Mouse (Mus musculus) forelimb bud, embryonic 11.5 days (tissue): ENCODE data around the gene Larp7.
A peak's percentile ranks its signal among the peaks of the same experiment; 100 is the strongest.

Experiments used
- DNase-seq: peaks from one replicate; pipeline ENCODE4 v3.0.0-alpha.2; 2012; ENCODE audit warnings: low read depth, low spot score

The Larp7 gene

GRCm38 (mm10) chr3:127552973-127553719 lies at the start of gene Larp7, which contains the start of gene Zgrf1:
Larp7 (minus strand) TSS chr3:127553349.
Zgrf1 (plus strand) TSS chr3:127553489.
- peak; percentile 99 for DNase-seq

GRCm38 (mm10) chr3:127597136-127597535 lies 44.0 kb upstream of the Larp7 start:
- DNase-seq = no peak

- DNase-seq = peak; percentile 40
Measured at GRCm38 (mm10) chr3:127572557-127572956, 19.4 kb upstream of the Larp7 start.

GRCm38 (mm10) chr3:127565129-127565528 lies 12.0 kb upstream of the Larp7 start:
- no peak for DNase-seq

GRCm38 (mm10) chr3:127562974-127563373 lies 9.8 kb upstream of the Larp7 start:
- no peak for DNase-seq

GRCm38 (mm10) chr3:127558201-127558600 lies 5.1 kb upstream of the Larp7 start:
- DNase-seq = no peak

GRCm38 (mm10) chr3:127554723-127555122 lies 1.6 kb upstream of the Larp7 start:
- DNase-seq = no peak

- DNase-seq = no peak
Measured at GRCm38 (mm10) chr3:127553720-127554043, 533 bp upstream of the Larp7 start.

GRCm38 (mm10) chr3:127552434-127552972 lies 646 bp downstream of the Larp7 start:
- no peak for DNase-seq

- DNase-seq = peak; percentile 35
Measured at GRCm38 (mm10) chr3:127547882-127548281, 5.3 kb downstream of the Larp7 start.

GRCm38 (mm10) chr3:127544610-127545121 lies 8.5 kb downstream of the Larp7 start:
- no peak for DNase-seq

GRCm38 (mm10) chr3:127543976-127544375 lies 9.2 kb downstream of the Larp7 start:
- no peak for DNase-seq

GRCm38 (mm10) chr3:127539193-127539592 lies 14.0 kb downstream of the Larp7 start:
- no peak for DNase-seq

GRCm38 (mm10) chr3:127530293-127530692 lies 22.9 kb downstream of the Larp7 start:
- DNase-seq = no peak

GRCm38 (mm10) chr3:127529824-127530223 lies 23.3 kb downstream of the Larp7 start:
- no peak for DNase-seq

GRCm38 (mm10) chr3:127529210-127529609 lies 23.9 kb downstream of the Larp7 start:
- DNase-seq = no peak

GRCm38 (mm10) chr3:127527465-127528034 lies 25.6 kb downstream of the Larp7 start:
- DNase-seq = no peak

GRCm38 (mm10) chr3:127525188-127525819 lies 27.8 kb downstream of the Larp7 start:
- no peak for DNase-seq

GRCm38 (mm10) chr3:127521156-127521555 lies 32.0 kb downstream of the Larp7 start:
- no peak for DNase-seq

- no peak for DNase-seq
Measured at GRCm38 (mm10) chr3:127520300-127520699, 32.8 kb downstream of the Larp7 start.

- no peak for DNase-seq
Measured at GRCm38 (mm10) chr3:127515251-127515650, 37.9 kb downstream of the Larp7 start.

- DNase-seq = no peak
Measured at GRCm38 (mm10) chr3:127513699-127514098, 39.5 kb downstream of the Larp7 start.
